Mouse (Mus musculus) frontal cortex, postnatal 10 days (tissue): ENCODE measurements around the gene Sprr2j-ps.

ENCODE experiments used
- DNase-seq, 2 experiments: peaks; one replicate each; pipeline ENCODE4 v3.0.0; 2022; ENCODE audit warnings: low spot score in 2 of 2, mixed read lengths in 1 of 2

Sprr2j-ps gene

DNA sequence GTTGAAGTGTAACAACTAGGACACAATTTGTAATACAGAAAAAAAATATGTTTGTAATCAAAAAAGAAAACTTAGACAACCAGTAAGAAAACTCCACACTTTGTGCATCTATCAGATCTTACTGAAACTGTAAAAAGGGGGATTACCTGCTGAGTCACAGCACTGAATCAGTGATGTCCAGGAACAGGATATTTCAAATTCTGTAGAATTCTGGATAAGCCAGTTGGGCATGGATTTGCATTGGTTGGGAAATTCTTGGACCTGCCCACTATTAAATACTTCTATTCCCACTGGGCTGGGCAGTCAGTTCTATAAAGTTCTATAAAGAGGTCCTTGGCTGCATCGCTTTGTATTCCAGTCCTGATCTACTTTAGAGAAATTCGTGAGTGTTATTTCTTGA lies at the start of gene Sprr2j-ps:
Sprr2j-ps (plus strand) TSS at position 301 of the 400 bp plus-strand sequence.
- DNase-seq: no peak

DNA sequence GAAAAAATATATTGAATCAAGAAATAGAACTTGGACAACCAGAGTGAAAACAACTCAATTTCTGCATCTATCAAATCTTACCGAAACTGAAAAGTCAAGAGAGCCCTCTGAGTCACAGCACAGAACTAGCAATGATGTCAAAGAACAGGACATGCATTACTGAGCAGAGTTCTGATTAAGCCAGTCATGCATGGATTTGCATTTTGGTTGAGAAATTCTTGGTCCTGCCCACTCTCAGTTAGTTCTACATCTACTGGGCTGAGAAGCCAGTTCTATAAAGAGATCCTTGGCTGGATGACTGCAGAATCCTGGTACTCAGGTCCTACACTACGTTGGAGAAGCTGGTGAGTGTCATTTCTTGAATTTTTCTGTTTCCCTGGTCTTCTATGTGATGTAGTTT lies 44.3 kb upstream of the Sprr2j-ps start:
- no peak for DNase-seq

DNA sequence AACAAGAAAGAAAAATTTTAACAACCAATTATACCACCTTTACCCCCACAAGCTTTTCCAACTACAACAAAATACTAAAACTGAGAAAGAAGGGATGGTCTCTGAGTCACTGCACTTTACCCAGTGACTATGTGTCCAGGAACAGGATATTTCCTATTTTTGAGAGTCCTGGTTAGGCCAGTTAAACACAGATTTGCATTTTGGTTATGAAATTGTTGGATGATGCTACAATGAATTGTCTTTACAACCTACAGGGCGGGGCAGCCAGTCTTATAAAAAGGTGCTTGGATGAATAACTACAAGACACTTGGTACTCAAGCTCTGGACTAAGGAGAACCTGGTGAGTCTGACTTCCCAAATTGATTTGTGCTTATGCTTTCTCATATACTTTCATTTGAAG lies 32.5 kb upstream of the Sprr2j-ps start, which contains the start of gene Sprr2h:
Sprr2h (plus strand) TSS at position 301 of the 400 bp plus-strand sequence.
- DNase-seq: no peak

DNA sequence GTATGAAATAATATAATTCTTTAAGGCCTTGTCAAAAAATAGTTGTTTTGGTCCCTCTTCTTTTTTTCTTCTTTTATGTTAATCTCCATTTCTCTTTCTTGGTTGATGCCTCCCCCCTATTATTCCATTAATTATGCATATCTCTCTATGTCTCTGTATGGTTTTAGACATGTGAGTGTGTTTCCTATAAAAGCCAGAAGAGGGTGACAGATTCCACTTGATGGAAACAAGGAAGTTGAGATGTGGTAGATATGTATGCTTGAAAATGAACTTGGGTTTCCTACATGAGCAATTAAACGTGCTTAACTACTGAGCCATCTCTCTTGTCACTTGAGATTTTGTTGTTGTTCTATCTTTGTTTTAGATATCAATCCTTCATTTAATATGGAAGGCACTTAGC lies 23.6 kb upstream of the Sprr2j-ps start:
- no peak for DNase-seq

DNA sequence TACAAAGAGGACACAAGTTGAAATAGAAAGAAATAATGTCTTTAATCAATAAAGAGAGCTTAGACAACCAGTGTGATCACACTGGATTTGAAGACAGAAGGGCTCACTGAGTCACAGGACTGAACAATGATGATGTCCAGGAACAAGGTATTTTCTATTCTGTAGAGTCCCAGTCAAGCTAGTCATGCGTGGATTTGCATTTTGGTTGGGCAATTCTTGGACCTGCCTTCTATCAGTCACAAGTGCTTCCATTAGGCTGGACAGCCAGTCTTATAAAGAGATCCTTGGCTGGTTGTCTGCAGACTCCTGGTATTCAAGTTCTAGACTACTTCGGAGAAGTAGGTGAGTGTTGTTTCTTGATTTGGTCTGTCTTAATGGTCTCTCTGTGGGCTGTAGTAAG lies 10.2 kb upstream of the Sprr2j-ps start, which contains the start of gene Sprr2i:
Sprr2i (plus strand) TSS at position 301 of the 400 bp plus-strand sequence.
- no peak for DNase-seq

DNA sequence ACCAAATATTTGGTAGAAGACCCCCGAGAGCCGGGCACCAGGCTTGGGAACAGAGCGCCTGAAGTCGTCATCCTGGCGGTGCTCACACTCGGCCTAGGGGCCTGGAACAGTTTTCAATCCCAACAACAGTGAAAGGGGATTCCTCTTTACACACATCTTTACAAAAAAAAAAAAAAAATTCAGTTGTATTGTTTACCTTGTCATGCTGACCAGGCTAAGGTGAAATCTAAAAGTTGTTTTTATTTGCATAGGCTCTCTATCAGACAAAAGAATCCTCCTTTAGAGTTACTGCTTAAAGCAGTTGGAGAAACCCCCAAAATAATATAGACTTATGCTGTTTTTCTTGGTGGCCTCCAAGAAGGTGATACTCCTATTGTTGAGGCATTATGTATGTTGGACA lies 11.4 kb downstream of the Sprr2j-ps start, which contains the start of gene Gm9774:
Gm9774 (minus strand) TSS at position 101 of the 400 bp plus-strand sequence.
- no peak for DNase-seq

DNA sequence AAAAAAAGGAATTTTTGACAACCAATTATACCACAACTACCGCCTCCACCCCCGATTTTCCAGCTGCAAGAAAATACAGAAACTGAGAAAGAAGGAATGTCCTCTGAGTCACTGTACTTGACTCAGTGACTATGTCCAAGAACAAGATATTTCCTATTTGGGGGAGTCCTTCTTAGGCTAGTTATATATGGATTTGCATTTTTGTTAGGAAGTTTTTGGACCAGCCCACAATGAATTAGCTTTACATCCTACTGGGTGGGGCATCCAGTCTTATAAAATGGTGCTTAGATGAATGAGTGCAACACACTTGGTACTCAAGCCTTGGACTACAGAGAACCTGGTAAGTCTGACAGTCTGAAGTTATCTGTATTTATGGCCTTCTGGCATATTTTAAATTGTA lies 14.4 kb downstream of the Sprr2j-ps start, which contains the start of gene Sprr2k:
Sprr2k (plus strand) TSS at position 301 of the 400 bp plus-strand sequence.
- no peak for DNase-seq

DNA sequence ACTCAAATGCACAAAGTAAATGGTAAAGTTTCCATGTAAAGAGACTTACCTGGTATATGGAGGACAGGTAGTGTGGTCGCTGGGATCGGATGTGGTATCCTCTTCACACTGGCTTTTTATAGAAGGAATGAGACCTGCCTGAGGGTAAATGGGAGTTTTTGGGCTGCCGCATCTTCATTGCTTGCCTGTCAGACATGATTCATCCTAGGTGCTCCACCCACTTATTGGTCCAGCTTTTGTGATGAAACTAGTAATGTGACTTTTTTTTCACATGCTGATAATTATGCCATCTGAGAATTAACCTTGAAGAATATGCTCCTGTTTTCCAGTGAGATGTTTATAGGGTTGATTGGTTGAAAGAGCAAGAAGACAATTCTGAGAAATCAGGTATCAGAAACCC lies 20.8 kb downstream of the Sprr2j-ps start, which contains the start of gene Sprr1b:
Sprr1b (minus strand) TSS at position 101 of the 400 bp plus-strand sequence.
- no peak for DNase-seq

DNA sequence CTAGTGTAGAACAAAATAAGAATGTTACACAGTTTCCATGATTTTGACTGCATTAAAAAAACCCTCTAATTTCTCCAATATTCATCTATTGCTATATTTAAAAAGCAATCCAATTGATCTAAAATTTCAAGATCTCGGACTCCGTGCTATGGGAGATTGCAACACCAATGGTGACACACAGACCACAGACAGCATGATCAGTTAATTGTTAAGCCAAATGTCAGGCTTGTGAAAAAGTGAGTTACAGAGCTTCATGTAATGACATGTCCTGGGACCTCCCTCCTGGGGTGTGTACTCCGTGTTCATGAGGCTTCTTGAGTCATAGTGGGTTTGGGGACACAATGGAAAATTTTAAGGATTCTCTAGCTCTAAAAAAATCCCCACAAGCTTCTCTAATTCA lies 22.3 kb downstream of the Sprr2j-ps start:
- DNase-seq: no peak

DNA sequence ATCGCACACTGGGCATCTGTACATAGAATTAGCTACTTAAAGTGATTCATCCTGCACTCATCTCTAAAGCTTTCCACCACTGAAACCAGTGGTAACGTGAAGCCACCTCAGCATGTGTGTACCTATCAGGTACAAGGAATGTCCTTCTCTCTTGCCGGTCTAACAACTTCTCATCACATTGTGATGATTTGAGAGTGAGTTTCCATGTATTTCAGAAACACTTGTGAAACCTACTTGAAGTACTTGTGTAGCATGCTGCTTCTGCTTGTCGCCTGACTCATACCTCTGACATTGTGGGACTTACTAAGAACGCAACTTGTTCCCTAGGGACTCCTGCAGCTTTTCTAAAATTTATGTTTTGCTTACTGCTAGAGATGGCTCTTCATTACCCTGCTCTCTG lies 37.3 kb downstream of the Sprr2j-ps start:
- DNase-seq: no peak

DNA sequence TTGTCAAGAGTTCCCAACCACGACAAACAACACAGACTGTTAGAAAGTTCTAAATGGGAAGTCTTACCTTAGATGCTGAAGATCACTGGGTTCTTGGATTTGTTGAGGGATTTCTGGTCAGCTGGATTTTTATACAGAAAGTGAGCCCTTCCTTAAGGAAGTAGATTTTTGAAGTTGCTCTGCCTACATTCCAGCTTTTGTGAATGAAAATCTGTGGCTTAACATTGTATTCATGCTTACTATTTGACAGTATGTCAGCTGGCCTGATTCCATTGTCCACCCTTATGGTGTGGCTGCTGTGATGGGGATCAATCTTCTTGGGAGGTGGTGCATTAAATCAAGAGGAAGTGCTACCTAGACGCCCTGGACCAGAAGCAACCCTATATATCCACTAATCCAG lies 40.7 kb downstream of the Sprr2j-ps start, which contains the start of gene Sprr3:
Sprr3 (minus strand) TSS at position 101 of the 400 bp plus-strand sequence.
- no peak for DNase-seq

DNA sequence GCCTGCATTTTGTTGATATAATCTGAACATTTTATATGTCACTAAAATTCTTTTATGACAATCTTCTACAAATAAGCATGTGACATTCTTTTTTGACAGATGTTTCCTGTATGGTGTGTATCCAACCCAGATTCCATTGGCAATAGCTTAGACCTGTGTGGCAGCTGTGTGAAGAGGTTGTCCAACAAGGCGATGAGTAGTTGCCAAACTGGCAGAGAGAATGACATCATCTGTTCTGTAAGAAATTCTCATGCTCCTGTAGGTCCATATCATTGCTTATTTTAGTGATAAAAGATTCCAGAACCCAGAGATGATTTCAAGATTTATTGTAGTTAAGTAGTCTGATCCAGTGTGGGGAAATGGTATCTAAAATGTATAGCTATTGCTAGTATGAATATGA lies 48.7 kb downstream of the Sprr2j-ps start:
- no peak for DNase-seq

DNA sequence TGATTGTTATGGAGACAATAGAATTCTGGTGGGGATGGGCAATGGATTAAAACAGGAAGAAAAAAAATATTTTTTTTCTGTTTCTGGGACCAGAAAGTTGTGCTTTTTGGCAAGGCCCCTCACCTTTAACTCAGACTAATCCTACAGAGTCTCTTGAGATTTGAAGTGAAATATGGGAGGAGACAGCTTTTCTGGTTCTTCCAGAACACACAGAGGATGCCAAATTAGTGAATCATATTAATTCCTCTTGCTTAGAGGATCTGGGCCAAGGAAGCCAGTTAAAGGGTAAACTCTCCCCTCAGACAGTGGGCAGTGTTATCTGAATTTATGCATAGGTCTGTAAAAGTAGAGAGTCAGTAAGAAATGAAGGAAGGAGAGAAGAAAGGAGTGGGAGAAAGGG lies 49.5 kb downstream of the Sprr2j-ps start:
- no peak for DNase-seq
